Mouse (Mus musculus): ENCODE data around the gene Klhl2.

DNA sequence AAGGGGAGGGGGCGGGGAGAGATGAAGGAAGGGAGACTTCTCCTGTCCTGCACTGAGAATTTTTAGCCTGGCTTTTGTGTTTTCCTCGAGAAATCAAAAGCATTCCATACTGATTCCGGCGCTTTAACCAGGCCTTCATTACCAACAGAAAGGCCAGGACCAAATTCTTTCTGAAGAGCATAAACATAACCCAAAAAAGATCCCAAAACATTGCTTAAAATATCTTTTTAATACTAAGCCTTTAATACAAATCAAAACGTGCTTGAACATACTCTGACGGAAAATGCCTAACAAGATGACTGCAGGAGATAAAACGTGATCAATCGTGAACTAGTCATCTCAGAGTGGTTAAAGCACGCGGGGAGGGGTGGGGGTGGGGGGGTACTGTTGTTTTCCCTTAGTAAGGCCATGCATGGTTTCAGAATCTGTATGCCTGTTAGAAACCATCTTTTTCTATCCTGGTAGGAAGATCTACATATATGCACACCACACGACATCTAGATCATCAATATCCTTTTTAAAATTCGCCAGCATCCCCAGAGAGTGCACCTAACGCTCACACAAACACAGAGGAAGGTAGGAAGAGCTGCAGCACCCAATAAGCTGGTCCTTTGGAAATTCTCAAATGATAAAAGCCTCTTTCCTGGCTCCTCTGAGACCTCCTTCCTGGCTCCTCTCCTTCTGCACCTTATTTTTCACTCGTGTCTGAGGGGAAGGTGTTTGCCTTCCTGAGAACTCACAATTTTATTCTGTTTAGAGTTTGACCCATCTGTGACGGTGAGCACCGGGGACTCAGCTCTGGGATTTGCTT, 158.0 kb downstream of the Klhl2 start:
- TF ChIP-seq CTCF (IDR thresholded peaks at IDR 0.05; ENCODE audit: low read depth, low read length) (no peak), POLR2A (IDR thresholded peaks at IDR 0.05; ENCODE audit: extremely low read depth, insufficient read depth, low read length) (no peak)
